Mouse (Mus musculus): ENCODE measurements around the gene Armc12. TPM values are rescaled to one million over a fixed set of nuclear protein-coding genes. Genes with fewer than 3 reads are reported as not detected.

Armc12 gene
- polyA plus RNA-seq, 1 experiment from 2014 or later = not detected

- Histone ChIP-seq H3K27ac (ENCODE audit: low read depth, low read length) (no peak overlapping the region), H3K4me2 (ENCODE audit: low read depth) (no peak overlapping the region), H3K9ac (ENCODE audit: low read length) (no peak overlapping the region), H3K36me3 (ENCODE audit: control insufficient read depth, insufficient read depth, low read length) (no peaks in the 10 kb centered on the region), H3K9me3 (ENCODE audit: control insufficient read depth, low read length) (no peaks in the 10 kb centered on the region), H3K27me3 (ENCODE audit: control insufficient read depth, insufficient read depth, low read length) (no peaks in the 10 kb centered on the region), H3K4me1 (ENCODE audit: control insufficient read depth, insufficient read depth, low read length) (no peaks in the 10 kb centered on the region), H3K4me3 (ENCODE audit: low read depth, low read length) (no peak overlapping the region)
- no peak for DNase-seq (ENCODE audit: low spot score)
- no peak for ATAC-seq (ENCODE audit: insufficient read depth, low FRiP score, low TSS enrichment)
- 62% methylated on average over 7 of the region's 7 CpGs for WGBS
These were observed 31.0 kb downstream of the Armc12 start for GRCm38 (mm10) chr17:28561613-28562012.

DNA sequence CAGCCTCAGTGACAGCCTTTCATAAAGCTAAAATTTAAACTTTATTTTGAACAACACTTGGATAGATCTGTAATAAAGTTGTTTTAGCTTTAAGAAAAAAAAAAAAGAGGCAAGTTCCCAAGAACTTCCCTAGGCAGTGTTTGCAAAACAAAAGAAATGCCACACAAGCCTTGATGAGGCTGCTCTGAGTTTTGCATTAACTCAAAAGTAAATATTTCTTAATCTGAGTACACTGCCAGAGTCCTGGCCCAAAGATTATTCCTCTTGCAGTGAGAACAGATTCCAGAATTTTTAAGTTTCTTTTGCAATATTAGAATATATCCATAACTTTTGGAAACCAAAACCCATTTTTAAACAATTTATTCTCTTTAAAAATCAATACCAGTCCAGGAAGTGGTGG, 34.6 kb downstream of the Armc12 start:
- no peaks in the 10 kb centered on the region for H3K4me1 ChIP-seq (ENCODE audit: control insufficient read depth, insufficient read depth, low read length)
- H3K36me3 ChIP-seq (ENCODE audit: control insufficient read depth, insufficient read depth, low read length) = no peaks in the 10 kb centered on the region
- no peaks in the 10 kb centered on the region for H3K9me3 ChIP-seq (ENCODE audit: control insufficient read depth, low read length)
- no peak overlapping the region for H3K4me2 ChIP-seq (ENCODE audit: low read depth)
- no peaks in the 10 kb centered on the region for H3K27me3 ChIP-seq (ENCODE audit: control insufficient read depth, insufficient read depth, low read length)
- no peak for DNase-seq (ENCODE audit: low spot score)
- no peak overlapping the region for H3K4me3 ChIP-seq (ENCODE audit: low read depth, low read length)
- H3K27ac ChIP-seq (ENCODE audit: low read depth, low read length) = no peak overlapping the region
- no peak for ATAC-seq (ENCODE audit: insufficient read depth, low FRiP score, low TSS enrichment)
- H3K9ac ChIP-seq (ENCODE audit: low read length) = no peak overlapping the region

- Histone ChIP-seq H3K4me2 (ENCODE audit: low read depth) (no peak overlapping the region), H3K9me3 (ENCODE audit: control insufficient read depth, low read length) (no peaks in the 10 kb centered on the region), H3K27ac (ENCODE audit: low read depth, low read length) (no peak overlapping the region), H3K4me3 (ENCODE audit: low read depth, low read length) (no peak overlapping the region), H3K9ac (ENCODE audit: low read length) (no peak overlapping the region), H3K4me1 (ENCODE audit: control insufficient read depth, insufficient read depth, low read length) (no peaks in the 10 kb centered on the region), H3K36me3 (ENCODE audit: control insufficient read depth, insufficient read depth, low read length) (no peaks in the 10 kb centered on the region), H3K27me3 (ENCODE audit: control insufficient read depth, insufficient read depth, low read length) (no peaks in the 10 kb centered on the region)
- DNase-seq (ENCODE audit: low spot score) = no peak
- no peak for ATAC-seq (ENCODE audit: insufficient read depth, low FRiP score, low TSS enrichment)
- WGBS = 35% methylated on average over 3 of the region's 3 CpGs
These were observed 36.9 kb downstream of the Armc12 start for GRCm38 (mm10) chr17:28567541-28567940.

- Histone ChIP-seq H3K4me1 (ENCODE audit: control insufficient read depth, insufficient read depth, low read length) (0 out of 2 replicates have a peak, but pooled peaks cover 3% of the 10 kb centered on the region), H3K4me3 (ENCODE audit: low read depth, low read length) (no peak overlapping the region), H3K9ac (ENCODE audit: low read length) (no peak overlapping the region), H3K9me3 (ENCODE audit: control insufficient read depth, low read length) (no peaks in the 10 kb centered on the region), H3K36me3 (ENCODE audit: control insufficient read depth, insufficient read depth, low read length) (no peaks in the 10 kb centered on the region), H3K27me3 (ENCODE audit: control insufficient read depth, insufficient read depth, low read length) (no peaks in the 10 kb centered on the region), H3K4me2 (ENCODE audit: low read depth) (no peak overlapping the region), H3K27ac (ENCODE audit: low read depth, low read length) (no peak overlapping the region)
- ATAC-seq (ENCODE audit: insufficient read depth, low FRiP score, low TSS enrichment) (no peak), DNase-seq (ENCODE audit: low spot score) (no peak)
- WGBS = 84% methylated on average over 3 of the region's 3 CpGs
These were observed 41.3 kb downstream of the Armc12 start for GRCm38 (mm10) chr17:28571868-28572267.

DNA sequence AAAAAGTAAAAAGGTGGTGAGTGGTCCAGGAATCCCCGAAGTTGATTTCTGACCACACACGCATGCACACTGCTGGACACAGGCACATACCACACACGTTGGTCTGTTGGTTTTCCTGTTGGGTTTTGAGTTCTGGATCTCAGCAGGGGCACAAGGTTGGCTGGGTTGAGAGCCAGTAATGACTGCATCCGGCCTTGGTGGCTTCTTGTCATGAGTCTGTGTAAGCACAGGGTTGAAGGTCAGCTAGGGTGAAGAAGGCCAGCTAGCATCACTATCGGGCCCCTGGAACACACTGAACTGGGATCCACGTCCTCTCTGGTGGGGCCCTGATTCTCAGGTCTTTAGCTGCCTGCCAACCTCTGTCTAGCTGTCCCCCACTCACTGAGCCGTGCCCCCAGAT, 41.9 kb downstream of the Armc12 start:
- no peaks in the 10 kb centered on the region for H3K9me3 ChIP-seq (ENCODE audit: control insufficient read depth, low read length)
- 0 out of 2 replicates have a peak, but pooled peaks cover 3% of the 10 kb centered on the region for H3K4me1 ChIP-seq (ENCODE audit: control insufficient read depth, insufficient read depth, low read length)
- no peak overlapping the region for H3K4me2 ChIP-seq (ENCODE audit: low read depth)
- H3K27me3 ChIP-seq (ENCODE audit: control insufficient read depth, insufficient read depth, low read length) = no peaks in the 10 kb centered on the region
- H3K9ac ChIP-seq (ENCODE audit: low read length) = no peak overlapping the region
- H3K4me3 ChIP-seq (ENCODE audit: low read depth, low read length) = no peak overlapping the region
- no peaks in the 10 kb centered on the region for H3K36me3 ChIP-seq (ENCODE audit: control insufficient read depth, insufficient read depth, low read length)
- WGBS = 75% methylated on average over 7 of the region's 7 CpGs
- ATAC-seq (ENCODE audit: insufficient read depth, low FRiP score, low TSS enrichment) (no peak), DNase-seq (ENCODE audit: low spot score) (no peak)
- no peak overlapping the region for H3K27ac ChIP-seq (ENCODE audit: low read depth, low read length)

DNA sequence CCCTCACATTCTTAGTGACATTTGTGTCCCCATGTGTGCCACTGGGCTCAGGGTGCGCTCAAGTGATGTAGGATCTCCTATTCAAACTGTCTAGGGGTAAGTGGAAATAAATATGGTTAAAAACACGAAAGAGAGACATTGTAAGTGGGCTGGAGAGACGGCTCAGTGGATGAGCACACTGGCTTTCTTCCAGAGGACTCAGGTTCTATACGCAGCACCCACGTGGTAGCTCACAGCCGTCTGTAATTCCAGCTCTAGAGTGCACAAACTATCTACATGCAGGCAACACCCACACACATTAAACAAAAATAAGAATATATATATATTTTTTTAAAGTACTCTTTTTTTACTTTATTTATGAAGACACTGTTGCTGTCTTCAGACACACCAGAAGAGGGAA, 42.3 kb downstream of the Armc12 start:
- Histone ChIP-seq H3K4me2 (ENCODE audit: low read depth) (no peak overlapping the region), H3K27me3 (ENCODE audit: control insufficient read depth, insufficient read depth, low read length) (no peaks in the 10 kb centered on the region), H3K4me1 (ENCODE audit: control insufficient read depth, insufficient read depth, low read length) (0 out of 2 replicates have a peak, but pooled peaks cover 3% of the 10 kb centered on the region), H3K4me3 (ENCODE audit: low read depth, low read length) (no peak overlapping the region), H3K9ac (ENCODE audit: low read length) (no peak overlapping the region), H3K27ac (ENCODE audit: low read depth, low read length) (no peak overlapping the region), H3K9me3 (ENCODE audit: control insufficient read depth, low read length) (no peaks in the 10 kb centered on the region), H3K36me3 (ENCODE audit: control insufficient read depth, insufficient read depth, low read length) (no peaks in the 10 kb centered on the region)
- 86% methylated on average over 6 of the region's 6 CpGs for WGBS
- ATAC-seq (ENCODE audit: insufficient read depth, low FRiP score, low TSS enrichment) (no peak), DNase-seq (ENCODE audit: low spot score) (peak; percentile 3)

DNA sequence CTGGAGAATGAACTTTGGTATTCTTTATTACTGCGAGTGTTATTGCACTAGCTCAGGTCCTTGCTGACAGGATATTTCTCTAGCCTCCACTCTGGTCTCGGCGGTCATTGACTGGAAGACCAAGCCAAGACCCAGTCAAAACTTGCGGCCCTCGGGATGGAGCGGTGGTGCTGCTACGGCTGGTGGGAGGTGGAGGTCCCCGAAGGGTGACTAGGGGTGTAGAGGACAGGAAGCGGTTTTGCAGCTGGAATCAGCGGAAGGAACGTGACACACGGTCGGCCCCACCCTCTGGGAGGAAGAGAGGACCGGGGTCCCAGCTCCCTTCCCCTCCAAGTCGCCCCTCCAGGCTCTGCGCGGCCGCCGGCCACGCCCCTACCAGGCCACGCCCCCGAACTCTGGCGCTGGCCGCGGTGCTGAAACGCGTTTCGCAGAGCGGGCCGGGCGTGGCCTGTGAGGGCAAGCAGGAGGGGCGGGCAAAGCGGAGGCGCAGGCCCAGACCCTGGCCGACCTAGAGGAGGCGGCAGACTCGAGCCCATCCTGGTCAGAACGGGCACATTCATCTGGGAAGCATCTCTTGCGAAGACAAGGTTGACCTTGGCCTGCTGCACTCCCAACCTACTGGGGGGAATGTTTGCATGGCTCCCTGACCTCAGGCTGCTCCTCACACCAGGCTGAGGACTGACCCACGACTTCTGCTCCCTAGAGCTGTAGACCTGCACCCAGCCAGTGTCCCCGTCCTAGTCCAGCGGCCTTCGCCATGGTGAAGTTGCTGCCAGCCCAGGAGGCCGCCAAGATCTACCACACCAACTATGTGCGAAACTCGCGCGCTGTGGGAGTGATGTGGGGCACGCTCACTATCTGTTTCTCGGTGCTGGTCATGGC, 44.9 kb downstream of the Armc12 start, which contains the start of gene Lhfpl5:
Gene Lhfpl5 (plus strand): TSS at position 398 of the 882 bp plus-strand sequence.
- DNase-seq (ENCODE audit: low spot score) (peak; percentile 88), ATAC-seq (ENCODE audit: insufficient read depth, low FRiP score, low TSS enrichment) (peak; percentile 73; the same call in 1 of the 2 replicates)
- Histone ChIP-seq H3K9ac (ENCODE audit: low read length) (no peak within 1 kb of the TSS), H3K27me3 (ENCODE audit: control insufficient read depth, insufficient read depth, low read length) (no peaks in the 10 kb centered on the region), H3K4me2 (ENCODE audit: low read depth) (peak within 1 kb of the TSS; percentile 52), H3K36me3 (ENCODE audit: control insufficient read depth, insufficient read depth, low read length) (no peaks in the 10 kb centered on the region), H3K27ac (ENCODE audit: low read depth, low read length) (no peak within 1 kb of the TSS), H3K4me1 (ENCODE audit: control insufficient read depth, insufficient read depth, low read length) (0 out of 2 replicates have a peak, but pooled peaks cover 3% of the 10 kb centered on the region), H3K9me3 (ENCODE audit: control insufficient read depth, low read length) (no peaks in the 10 kb centered on the region), H3K4me3 (ENCODE audit: low read depth, low read length) (peak within 1 kb of the TSS; percentile 16; the same call in 1 of the 2 replicates)
- WGBS = 20% methylated on average over 42 of the region's 50 CpGs

GRCm38 (mm10) chr17:28580396-28580795, 49.8 kb downstream of the Armc12 start:
- H3K4me3 ChIP-seq (ENCODE audit: low read depth, low read length) = no peak overlapping the region
- H3K36me3 ChIP-seq (ENCODE audit: control insufficient read depth, insufficient read depth, low read length) = no peaks in the 10 kb centered on the region
- H3K4me1 ChIP-seq (ENCODE audit: control insufficient read depth, insufficient read depth, low read length) = 0 out of 2 replicates have a peak, but pooled peaks cover 1% of the 10 kb centered on the region
- no peak overlapping the region for H3K9ac ChIP-seq (ENCODE audit: low read length)
- 5% methylated on average over 9 of the region's 9 CpGs for WGBS
- no peak for ATAC-seq (ENCODE audit: insufficient read depth, low FRiP score, low TSS enrichment)
- DNase-seq (ENCODE audit: low spot score) = peak; percentile 73
- H3K4me2 ChIP-seq (ENCODE audit: low read depth) = no peak overlapping the region
- H3K9me3 ChIP-seq (ENCODE audit: control insufficient read depth, low read length) = no peaks in the 10 kb centered on the region
- no peaks in the 10 kb centered on the region for H3K27me3 ChIP-seq (ENCODE audit: control insufficient read depth, insufficient read depth, low read length)
- no peak overlapping the region for H3K27ac ChIP-seq (ENCODE audit: low read depth, low read length)

- Histone ChIP-seq H3K27me3 (ENCODE audit: control insufficient read depth, insufficient read depth, low read length) (no peaks in the 10 kb centered on the region), H3K27ac (ENCODE audit: low read depth, low read length) (no peak overlapping the region), H3K36me3 (ENCODE audit: control insufficient read depth, insufficient read depth, low read length) (no peaks in the 10 kb centered on the region), H3K4me3 (ENCODE audit: low read depth, low read length) (no peak overlapping the region), H3K4me2 (ENCODE audit: low read depth) (no peak overlapping the region), H3K9me3 (ENCODE audit: control insufficient read depth, low read length) (no peaks in the 10 kb centered on the region), H3K9ac (ENCODE audit: low read length) (no peak overlapping the region), H3K4me1 (ENCODE audit: control insufficient read depth, insufficient read depth, low read length) (no peaks in the 10 kb centered on the region)
- DNase-seq (ENCODE audit: low spot score) (no peak), ATAC-seq (ENCODE audit: insufficient read depth, low FRiP score, low TSS enrichment) (no peak)
- 54% methylated on average over 2 of the region's 2 CpGs for WGBS
These were observed 50.5 kb downstream of the Armc12 start for GRCm38 (mm10) chr17:28581056-28581455.

All from neural tube, embryonic 11.5 days (tissue).